Mouse (Mus musculus): ENCODE data around the gene Kif2c.

The Kif2c gene

DNA sequence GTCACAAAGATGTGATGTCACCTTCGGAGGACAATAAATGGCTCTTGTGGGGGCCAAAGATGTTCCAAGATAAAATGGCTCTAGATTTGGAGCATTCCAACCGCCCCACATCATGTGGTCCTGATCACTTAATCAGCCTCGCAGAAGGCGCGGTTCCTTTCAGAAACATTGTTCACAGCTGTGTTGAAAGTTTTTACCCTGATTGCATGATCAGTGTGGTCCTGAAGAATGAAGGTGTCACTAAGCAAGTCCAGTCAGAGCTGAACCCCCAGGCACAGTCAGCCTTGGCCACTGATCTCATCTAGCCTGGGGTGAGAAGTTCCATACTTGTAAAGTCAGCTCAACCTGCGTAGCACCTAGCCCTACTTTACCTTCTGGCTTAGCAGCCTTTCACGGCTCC is 64.5 kb downstream of the Kif2c start:
- DNase-seq (ENCODE audit: low spot score), result no peak

DNA sequence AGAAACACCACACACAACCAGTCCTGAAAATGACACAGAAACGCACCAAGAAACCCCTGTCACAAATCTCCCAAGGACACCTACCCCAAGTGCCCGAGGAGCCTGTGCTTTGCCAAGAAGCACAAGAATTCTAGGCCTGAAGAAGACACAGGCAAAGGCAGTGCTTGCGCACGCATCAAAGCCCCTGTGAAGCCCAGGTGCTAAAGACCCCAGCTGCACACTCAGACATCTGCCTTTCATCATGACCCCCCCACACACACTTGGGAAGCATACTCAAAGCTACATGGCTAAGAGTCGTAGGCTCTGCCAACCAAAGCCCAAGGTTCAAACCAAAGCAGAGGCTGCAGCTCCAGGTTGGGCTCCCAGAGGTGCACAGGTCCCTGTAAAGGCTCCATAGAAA is 66.8 kb downstream of the Kif2c start:
- no peak for DNase-seq (ENCODE audit: low spot score)

DNA sequence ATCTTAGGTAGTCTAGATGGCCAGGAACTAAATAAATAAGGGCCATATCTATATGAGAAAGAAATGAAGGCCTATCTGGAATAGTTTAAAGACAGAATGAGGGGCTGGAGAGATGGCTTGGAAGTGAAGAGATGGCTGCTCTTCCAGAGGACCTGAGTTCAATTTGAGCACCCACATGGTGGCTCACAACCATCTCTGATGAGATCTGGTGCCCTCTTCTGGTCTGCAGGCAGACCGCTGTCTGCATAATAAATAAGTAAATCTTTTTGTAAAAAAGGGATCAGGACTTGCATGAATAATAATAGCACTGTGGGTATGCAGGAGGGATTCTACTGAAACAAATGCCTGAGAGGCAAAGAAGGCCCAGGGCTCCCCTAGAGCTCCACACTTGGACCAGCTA is 69.2 kb downstream of the Kif2c start:
- no peak for DNase-seq (ENCODE audit: low spot score)

DNA sequence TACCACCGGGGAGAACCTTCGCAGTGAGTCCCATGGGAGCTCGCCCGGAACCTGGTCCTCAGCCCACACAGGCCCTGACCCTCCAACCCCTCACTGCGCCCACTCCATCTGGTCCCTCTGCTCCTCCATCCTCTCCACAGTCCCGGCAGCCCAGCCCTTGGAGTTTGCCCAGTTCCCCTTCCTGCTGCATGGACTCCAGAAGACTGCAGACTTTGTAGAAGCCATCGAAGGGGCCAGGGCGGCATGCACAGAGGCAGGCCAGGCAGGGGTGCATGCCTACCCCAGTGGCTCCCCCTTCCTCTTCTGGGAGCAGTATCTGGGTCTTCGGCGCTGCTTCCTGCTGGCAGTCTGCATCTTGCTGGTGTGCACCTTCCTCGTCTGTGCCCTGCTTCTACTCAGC is 71.5 kb downstream of the Kif2c start:
- DNase-seq (ENCODE audit: low spot score), result no peak

DNA sequence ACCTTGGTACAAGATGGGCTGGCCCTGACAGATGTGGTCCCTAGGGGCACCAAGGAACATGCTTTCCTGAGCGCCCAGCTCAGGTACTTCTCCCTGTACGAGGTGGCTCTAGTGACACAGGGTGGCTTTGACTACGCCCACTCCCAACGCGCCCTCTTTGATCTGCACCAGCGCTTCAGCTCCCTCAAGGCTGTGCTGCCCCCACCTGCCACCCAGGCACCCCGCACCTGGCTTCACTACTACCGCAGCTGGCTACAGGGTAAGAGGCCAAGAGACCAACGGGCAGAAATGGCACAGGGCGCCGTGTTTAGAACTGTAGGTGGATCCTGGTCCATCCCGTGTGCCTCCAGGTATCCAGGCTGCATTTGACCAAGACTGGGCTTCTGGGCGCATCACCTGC is 72.2 kb downstream of the Kif2c start:
- no peak for DNase-seq (ENCODE audit: low spot score)

Data from embryo, embryonic 10 days (tissue).